Mouse (Mus musculus): Measurements from ENCODE around the gene Lsm6.

Gene Lsm6

GRCm38 (mm10) chr8:78820673-78821310, at the start of gene Lsm6:
TSS of gene Lsm6 (minus strand) at chr8:78821140.
- peak; percentile 95 to 97 for DNase-seq (ENCODE audit: low spot score in 2 of 2)

DNA sequence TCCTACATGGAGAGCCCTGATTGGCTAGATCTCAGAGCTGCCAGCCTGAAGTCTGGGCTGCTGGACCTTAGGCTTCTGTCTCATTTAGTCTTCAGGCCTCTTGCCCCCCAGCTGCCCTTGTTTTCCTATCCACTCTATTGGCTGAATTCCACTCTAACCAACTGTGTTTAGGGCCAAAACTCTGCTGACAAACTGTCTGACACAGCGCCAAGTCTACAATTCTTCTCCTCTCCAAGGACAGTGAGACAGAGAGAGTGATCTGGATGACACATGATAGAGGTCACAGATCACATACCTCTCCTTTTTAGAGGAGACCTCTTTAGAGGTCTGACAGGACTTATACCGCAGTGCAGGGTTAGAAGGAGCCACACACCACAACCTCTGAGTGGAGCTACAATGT, 46.1 kb upstream of the Lsm6 start:
- no peak for DNase-seq (ENCODE audit: low spot score in 2 of 2)

- DNase-seq (ENCODE audit: low spot score in 2 of 2), result no peak
Measured at GRCm38 (mm10) chr8:78863001-78863400, 42.1 kb upstream of the Lsm6 start.

GRCm38 (mm10) chr8:78862046-78862445, 41.1 kb upstream of the Lsm6 start:
- DNase-seq (ENCODE audit: low spot score in 2 of 2), result no peak

DNA sequence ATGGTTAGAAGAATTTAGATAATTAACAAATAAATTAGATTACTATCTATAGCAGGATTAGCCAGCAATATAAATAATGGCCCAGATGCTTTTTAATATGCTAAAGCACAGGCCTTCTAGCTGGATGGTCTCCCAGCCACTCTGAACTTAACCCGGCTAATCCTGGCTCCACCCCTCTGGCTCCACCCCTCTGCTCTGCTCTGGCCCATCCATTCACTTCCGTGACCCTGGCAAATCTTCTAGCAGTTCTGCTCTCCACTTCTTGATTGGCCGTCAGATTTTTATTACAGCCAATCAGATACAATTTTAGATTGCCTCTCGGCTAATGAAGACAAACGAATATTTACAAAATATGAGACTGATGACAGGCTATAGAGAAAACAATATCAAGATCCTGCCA, 39.8 kb upstream of the Lsm6 start:
- DNase-seq (ENCODE audit: low spot score in 2 of 2), result no peak

- no peak for DNase-seq (ENCODE audit: low spot score in 2 of 2)
Measured at GRCm38 (mm10) chr8:78857421-78857820, 36.5 kb upstream of the Lsm6 start.

DNA sequence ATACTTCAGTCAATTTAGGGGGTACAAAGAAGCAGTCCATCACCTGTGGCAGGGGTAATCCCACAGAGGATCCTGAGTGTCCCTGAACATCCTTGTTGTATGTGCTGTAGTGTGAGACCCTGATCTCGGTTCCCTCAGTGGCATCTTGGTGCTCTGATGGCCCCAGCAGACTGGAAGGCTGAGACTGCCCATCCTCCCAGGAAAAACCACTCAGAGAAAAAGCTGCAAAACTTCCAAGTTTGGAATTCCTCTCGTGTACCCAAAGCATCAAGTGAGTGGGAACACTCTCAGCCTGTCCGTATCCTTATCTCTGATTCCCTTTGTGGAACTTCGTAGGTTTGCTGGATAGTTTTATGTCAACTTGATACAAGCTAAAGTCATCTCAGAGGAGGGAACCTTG, 31.3 kb upstream of the Lsm6 start:
- no peak for DNase-seq (ENCODE audit: low spot score in 2 of 2)

DNA sequence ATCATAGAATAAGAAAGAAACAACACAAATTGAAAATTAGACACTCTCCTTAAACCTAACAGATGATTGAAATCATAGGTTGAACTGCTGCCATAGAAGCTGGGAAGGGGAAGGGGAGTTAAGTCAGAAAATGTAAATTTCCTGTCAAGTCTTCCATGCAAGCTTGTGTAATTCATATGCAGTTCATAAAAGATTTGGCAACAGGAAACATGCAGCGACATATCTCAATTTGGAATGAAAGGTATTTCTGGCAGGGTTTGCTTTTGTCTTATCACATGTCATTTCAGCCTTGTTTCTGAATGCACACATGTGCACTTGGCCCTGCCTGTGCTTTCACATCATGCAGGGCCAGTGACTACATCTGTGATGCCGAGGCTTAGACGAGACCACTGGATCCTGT, 26.3 kb upstream of the Lsm6 start:
- DNase-seq (ENCODE audit: low spot score in 2 of 2), result no peak

- no peak for DNase-seq (ENCODE audit: low spot score in 2 of 2)
Measured at GRCm38 (mm10) chr8:78844559-78844958, 23.6 kb upstream of the Lsm6 start.

GRCm38 (mm10) chr8:78838656-78839413, 17.9 kb upstream of the Lsm6 start:
- DNase-seq (ENCODE audit: low spot score in 2 of 2), result no peak

GRCm38 (mm10) chr8:78836091-78836490, 15.2 kb upstream of the Lsm6 start:
- no peak for DNase-seq (ENCODE audit: low spot score in 2 of 2)

DNA sequence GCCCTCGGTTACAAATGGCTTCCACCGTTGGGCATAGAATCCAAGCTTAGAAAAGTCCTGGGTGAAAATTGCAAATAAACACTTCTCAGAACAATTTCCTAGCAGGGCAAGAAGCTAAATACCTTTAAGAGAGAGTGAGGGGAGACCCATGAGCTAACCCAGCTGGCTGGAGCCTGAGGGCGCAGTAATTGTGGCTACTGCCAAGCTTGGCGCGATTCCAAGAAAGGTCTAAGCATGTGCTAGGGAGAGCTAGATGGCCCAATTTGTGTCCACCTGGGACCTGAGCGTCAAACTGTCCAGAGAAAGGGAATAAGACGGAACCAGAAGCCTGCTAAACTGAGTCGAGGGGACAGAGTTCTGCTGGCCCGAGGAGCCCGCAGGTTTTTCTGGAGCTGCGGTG, 7.5 kb upstream of the Lsm6 start:
- DNase-seq (ENCODE audit: low spot score in 2 of 2), result no peak

DNA sequence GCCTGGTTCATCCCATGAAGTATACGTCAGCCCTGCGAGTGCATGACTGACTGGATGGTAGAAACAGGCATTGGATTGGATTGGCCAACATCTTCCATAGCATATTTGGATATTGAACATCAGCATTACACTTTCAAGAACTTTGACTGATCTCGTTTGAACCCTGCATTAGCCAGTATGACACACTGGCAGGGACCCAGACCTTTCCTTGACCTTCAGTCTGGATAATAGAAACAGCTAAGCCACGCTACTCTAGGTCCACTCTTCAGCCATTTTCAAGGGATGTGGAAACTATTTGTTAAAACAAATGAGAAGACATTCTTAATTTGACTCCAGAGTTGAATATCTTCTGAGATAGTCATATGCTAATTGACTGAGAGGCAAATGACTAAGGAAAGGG, 3.6 kb upstream of the Lsm6 start:
- DNase-seq (ENCODE audit: low spot score in 2 of 2), result no peak

DNA sequence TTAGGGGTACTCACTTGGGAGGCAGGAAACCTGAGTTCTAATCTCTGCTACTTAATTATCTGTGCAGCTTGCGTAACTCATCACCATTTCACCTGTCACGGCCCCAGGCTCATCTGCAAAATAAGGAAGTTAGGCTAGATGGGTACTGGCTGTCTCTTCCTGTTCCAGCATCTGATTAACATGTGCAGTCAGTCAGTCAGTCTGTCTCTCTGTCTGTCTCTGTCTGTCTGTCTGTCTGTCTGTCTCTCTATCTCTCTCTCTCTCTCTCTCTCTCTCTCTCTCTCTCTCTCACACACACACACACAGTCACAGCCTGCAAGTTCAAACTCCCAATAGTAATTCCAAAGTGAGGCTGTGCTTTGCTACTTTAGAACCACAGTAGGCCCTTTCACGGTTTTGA, 967 bp downstream of the Lsm6 start:
- peak; percentile 52 to 57 for DNase-seq (ENCODE audit: low spot score in 2 of 2)

GRCm38 (mm10) chr8:78814743-78815142, 6.2 kb downstream of the Lsm6 start:
- no peak for DNase-seq (ENCODE audit: low spot score in 2 of 2)

- DNase-seq (ENCODE audit: low spot score in 2 of 2), result no peak
Measured at GRCm38 (mm10) chr8:78813021-78813420, 7.9 kb downstream of the Lsm6 start.

- DNase-seq (ENCODE audit: low spot score in 2 of 2), result no peak
Measured at GRCm38 (mm10) chr8:78812446-78812845, 8.5 kb downstream of the Lsm6 start.

DNA sequence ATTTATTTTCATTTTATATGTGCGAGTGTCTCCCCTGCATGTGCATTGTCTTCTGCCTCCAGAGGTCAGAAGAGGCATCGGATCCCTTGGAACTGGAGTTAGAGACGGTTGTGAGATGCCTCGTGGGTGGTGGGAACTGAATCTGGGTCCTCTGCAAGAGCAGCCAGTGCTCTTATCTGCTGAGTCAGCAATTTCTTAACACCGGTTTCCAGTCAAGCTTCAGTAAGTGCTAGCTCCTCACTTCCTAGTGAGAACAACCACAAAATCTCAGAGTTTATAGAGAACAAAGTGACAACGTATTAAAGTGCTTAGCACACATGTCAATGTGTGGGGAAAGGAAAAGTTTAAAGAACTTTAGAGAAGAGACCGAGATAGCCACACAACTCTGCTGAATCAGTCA, 9.2 kb downstream of the Lsm6 start:
- DNase-seq (ENCODE audit: low spot score in 2 of 2), result no peak

DNA sequence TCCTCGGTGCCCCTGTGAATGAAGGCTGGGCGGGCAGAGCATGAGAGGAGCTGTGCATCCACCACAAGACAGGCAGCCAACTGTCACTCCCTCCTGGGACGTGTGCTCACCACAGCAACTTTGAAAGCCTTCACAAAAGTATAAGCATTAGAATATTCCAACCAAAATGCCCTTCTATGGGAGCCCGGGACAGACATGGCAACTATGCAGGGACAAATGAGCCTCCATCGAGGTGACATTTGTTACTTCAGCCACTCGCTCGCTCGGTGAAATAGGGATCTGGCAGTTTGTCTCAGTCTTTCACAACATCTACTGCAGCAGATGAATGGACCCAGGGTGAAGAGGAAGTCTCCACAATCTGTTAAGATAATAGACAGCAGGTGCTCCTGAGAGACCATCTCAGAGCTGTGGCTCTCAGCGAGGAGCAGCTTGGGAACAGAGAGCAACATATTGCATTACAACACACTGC, 10.7 kb downstream of the Lsm6 start:
- no peak for DNase-seq (ENCODE audit: low spot score in 2 of 2)

GRCm38 (mm10) chr8:78809454-78810206, 11.3 kb downstream of the Lsm6 start:
- no peak for DNase-seq (ENCODE audit: low spot score in 2 of 2)

DNA sequence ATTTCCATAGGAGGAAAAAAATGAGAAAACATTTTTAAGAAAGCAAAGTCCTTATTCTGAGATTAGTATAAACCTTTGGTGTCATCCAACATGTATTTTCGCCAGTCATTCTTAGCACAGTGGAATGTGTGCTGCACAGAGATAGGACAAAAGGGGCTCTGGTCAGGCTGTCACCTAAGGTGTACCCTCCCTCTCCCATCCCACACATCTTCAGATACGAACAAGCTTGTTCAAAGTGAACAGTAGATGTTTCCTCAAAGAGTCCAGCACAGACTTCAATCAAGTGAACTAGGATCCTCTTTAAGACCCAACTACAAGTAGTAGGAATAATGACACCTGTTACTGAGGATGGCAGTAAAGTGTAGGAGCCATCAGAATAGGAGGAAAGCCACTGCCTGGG, 12.1 kb downstream of the Lsm6 start:
- DNase-seq (ENCODE audit: low spot score in 2 of 2), result no peak

DNA sequence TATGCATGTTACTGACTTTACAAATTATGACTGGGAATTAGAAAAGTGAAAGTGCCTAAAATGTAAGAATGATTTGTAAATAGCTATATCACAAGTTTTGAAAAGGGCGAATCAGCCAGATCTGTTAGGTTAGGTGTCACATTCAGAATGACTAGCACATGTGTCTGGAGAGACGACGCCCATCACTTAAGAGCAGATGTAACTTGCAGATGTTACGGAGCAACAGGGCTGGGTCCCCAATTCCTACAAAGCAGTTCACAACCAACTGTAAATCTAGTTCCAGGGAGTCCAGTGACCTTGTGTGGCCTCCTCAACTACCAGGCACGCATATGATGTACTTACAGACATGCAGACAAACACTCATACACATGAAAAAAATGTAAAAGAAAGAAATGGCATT, 12.5 kb downstream of the Lsm6 start:
- no peak for DNase-seq (ENCODE audit: low spot score in 2 of 2)

DNA sequence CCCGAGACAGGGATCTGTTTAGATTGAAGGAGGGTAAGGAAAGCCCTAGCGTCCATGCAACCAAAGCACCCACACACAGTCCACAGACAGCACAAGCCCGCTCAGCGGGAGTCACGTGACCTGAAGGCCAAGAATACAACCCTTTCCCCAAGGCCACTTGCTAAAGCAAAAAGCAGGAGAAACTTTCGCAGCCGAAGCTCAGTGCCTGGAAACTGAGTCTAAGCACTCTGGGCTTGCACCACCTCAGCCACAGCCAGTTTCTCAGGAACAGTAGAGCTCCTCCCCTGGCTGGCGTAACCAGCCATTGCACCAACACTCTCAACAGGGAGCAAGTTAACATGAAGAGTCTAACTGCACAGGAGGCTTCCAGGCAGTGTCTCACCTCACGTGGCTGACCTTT, 13.7 kb downstream of the Lsm6 start:
- no peak for DNase-seq (ENCODE audit: low spot score in 2 of 2)
